Mouse (Mus musculus) small intestine, adult 2 months (tissue): ENCODE measurements around the gene Usp34.

Source experiments
- CTCF ChIP-seq: fragments of 200-500 bp; IDR thresholded peaks from 2 replicates; pipeline ENCODE4 v1.5.1; 2012; ENCODE audit warnings: low read depth, mild to moderate bottlenecking, control low read depth, inconsistent platforms, low read length, moderate library complexity, mixed read lengths; ENCODE audit not compliant: insufficient replicate concordance, insufficient read length; ENCODE audit errors: extremely low read depth
- POLR2A ChIP-seq: fragments of 200-500 bp; IDR thresholded peaks from 2 replicates; pipeline ENCODE4 v1.6.1; 2012; ENCODE audit warnings: low read depth, mild to moderate bottlenecking, control low read depth, inconsistent platforms, low read length, moderate library complexity

- TF ChIP-seq CTCF = no peak
- no peak for TF ChIP-seq POLR2A
Observed at GRCm38 (mm10) chr11:23389649-23390048, 83.0 kb downstream of the Usp34 start.
